Mouse (Mus musculus) liver, adult 2 months (tissue): Measurements from ENCODE around the gene Ganc. TPM values are rescaled to one million over a fixed set of nuclear protein-coding genes. Genes with fewer than 3 reads are reported as not detected.

Source experiments
- DNase-seq: peaks from one replicate; pipeline ENCODE4 v3.0.0-alpha.2; 2011; ENCODE audit warnings: low read depth, low spot score; ENCODE audit errors: extremely low read depth
- H3K27ac ChIP-seq: fragments of 200-500 bp; replicated peaks from 2 replicates; pipeline ENCODE4 v1.5.1; 2012; ENCODE audit warnings: low read depth, mild to moderate bottlenecking, control low read depth, inconsistent platforms, low read length; ENCODE audit not compliant: insufficient read depth
- H3K27me3 ChIP-seq: fragments of 200-500 bp; 2 replicates; pipeline ENCODE4 v1.6.1; 2012; ENCODE audit warnings: mild to moderate bottlenecking, moderate library complexity, low read length, inconsistent platforms; ENCODE audit not compliant: control insufficient read depth, insufficient read depth
- H3K36me3 ChIP-seq: fragments of 200-500 bp; 2 replicates; pipeline ENCODE4 v1.6.1; 2012; ENCODE audit warnings: low read length, inconsistent platforms; ENCODE audit not compliant: control insufficient read depth, insufficient read depth
- H3K4me1 ChIP-seq: fragments of 200-500 bp; 2 replicates; pipeline ENCODE4 v1.6.1; 2011; ENCODE audit warnings: low read length; ENCODE audit not compliant: control insufficient read depth, insufficient read depth
- H3K4me3 ChIP-seq: fragments of 200-500 bp; 2 replicates; pipeline ENCODE4 v1.5.1; 2011; ENCODE audit warnings: low read depth, mild to moderate bottlenecking, control low read depth, low read length, moderate library complexity; ENCODE audit not compliant: insufficient read depth
- H3K79me2 ChIP-seq: fragments of 200-500 bp; 2 replicates; pipeline ENCODE4 v1.6.1; 2012; ENCODE audit warnings: inconsistent platforms, mild to moderate bottlenecking, low read length, moderate library complexity; ENCODE audit not compliant: control insufficient read depth, insufficient read depth
- H3K9ac ChIP-seq: fragments of 200-500 bp; 2 replicates; pipeline ENCODE4 v1.6.1; 2012; ENCODE audit warnings: low read depth, mild to moderate bottlenecking, control low read depth, inconsistent platforms, low read length
- CTCF ChIP-seq: fragments of 200-500 bp; IDR thresholded peaks from 2 replicates; pipeline ENCODE4 v1.5.1; 2011; ENCODE audit warnings: low read depth, low read length, control low read depth
- POLR2A ChIP-seq: fragments of 200-500 bp; IDR thresholded peaks from 2 replicates; pipeline ENCODE4 v1.6.1; 2011; ENCODE audit warnings: low read length, control low read depth; ENCODE audit not compliant: insufficient read depth; ENCODE audit errors: extremely low read depth
- WGBS: fragments of 180-500 bp; shearing (Covaris S2); methylation state at CpG from one replicate; pipeline ENCODE4 v1.1.7; 2018; 5-methylcytosine and 5-hydroxymethylcytosine counted together
- polyA plus RNA-seq: library from polyadenylated mRNA; depleted of rRNA; stranded (reverse); fragments of >200 nt; gene quantifications from 2 replicates; pipeline ENCODE4 v1.2.3, GENCODE M21; 2012
- total RNA-seq: library from RNA; depleted of rRNA; stranded (reverse); fragments of >200 nt; gene quantifications from 2 replicates; pipeline ENCODE4 v1.2.3, GENCODE M21; 2014

Ganc gene
- total and polyA plus RNA-seq, 2 experiments: 10.7 to 26.5 TPM

GRCm38 (mm10) chr2:120387291-120387690 lies 16.4 kb upstream of the Ganc start:
- H3K27ac ChIP-seq: no peak overlapping the region
- 92% methylated on average over 1 of the region's 1 CpGs for WGBS

GRCm38 (mm10) chr2:120389376-120389775 lies 14.3 kb upstream of the Ganc start:
- H3K27me3 ChIP-seq: no peaks in the 10 kb centered on the region
- no peaks in the 10 kb centered on the region; the same call in 1 of the 2 replicates for H3K79me2 ChIP-seq
- H3K9ac ChIP-seq: no peak overlapping the region
- 90% methylated on average over 3 of the region's 3 CpGs for WGBS
- TF ChIP-seq CTCF (no peak), POLR2A (no peak)
- no peaks in the 10 kb centered on the region for H3K4me1 ChIP-seq
- no peak for DNase-seq
- H3K4me3 ChIP-seq: no peak overlapping the region
- H3K36me3 ChIP-seq: peaks cover 55% of the 10 kb centered on the region
- no peak overlapping the region for H3K27ac ChIP-seq

More at GRCm38 (mm10) chr2:120387291-120387690, 16.4 kb upstream of the Ganc start:
- no peak overlapping the region for H3K9ac ChIP-seq
- H3K4me3 ChIP-seq: no peak overlapping the region
- H3K27me3 ChIP-seq: no peaks in the 10 kb centered on the region
- TF ChIP-seq POLR2A (no peak), CTCF (no peak)
- no peaks in the 10 kb centered on the region; the same call in 1 of the 2 replicates for H3K79me2 ChIP-seq
- DNase-seq: no peak
- peaks cover 51% of the 10 kb centered on the region for H3K36me3 ChIP-seq
- H3K4me1 ChIP-seq: no peaks in the 10 kb centered on the region

GRCm38 (mm10) chr2:120390934-120391333 lies 12.8 kb upstream of the Ganc start:
- H3K27ac ChIP-seq: no peak overlapping the region
- H3K9ac ChIP-seq: no peak overlapping the region
- TF ChIP-seq CTCF (no peak), POLR2A (no peak)
- H3K79me2 ChIP-seq: no peaks in the 10 kb centered on the region
- no peaks in the 10 kb centered on the region for H3K4me1 ChIP-seq
- no peaks in the 10 kb centered on the region for H3K27me3 ChIP-seq
- WGBS: 85% methylated on average over 1 of the region's 1 CpGs
- no peak for DNase-seq
- no peak overlapping the region for H3K4me3 ChIP-seq
- H3K36me3 ChIP-seq: peaks cover 55% of the 10 kb centered on the region

DNA sequence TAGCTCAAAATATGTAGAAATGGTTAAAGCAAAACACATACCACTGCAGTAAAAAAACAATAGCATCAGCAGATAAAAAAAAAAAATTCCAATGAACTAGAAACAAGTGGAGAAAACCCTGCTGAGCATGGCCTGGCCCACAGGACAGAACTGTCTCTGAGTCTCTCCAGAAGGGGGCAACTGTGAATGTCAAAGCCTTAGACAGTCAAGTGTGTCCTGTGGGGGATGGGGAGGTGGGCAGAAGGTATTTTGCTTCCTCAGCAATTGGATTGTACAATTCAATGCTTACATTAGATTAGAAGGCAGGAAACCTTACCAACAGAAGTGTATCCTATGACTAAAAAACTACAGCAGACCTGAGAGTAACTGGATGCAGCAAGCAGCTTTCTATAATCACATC lies 11.3 kb upstream of the Ganc start:
- DNase-seq: no peak
- Histone ChIP-seq H3K79me2 (no peaks in the 10 kb centered on the region), H3K4me1 (no peaks in the 10 kb centered on the region), H3K27me3 (no peaks in the 10 kb centered on the region), H3K9ac (no peak overlapping the region), H3K4me3 (no peak overlapping the region), H3K36me3 (peaks cover 63% of the 10 kb centered on the region), H3K27ac (no peak overlapping the region)
- TF ChIP-seq POLR2A (no peak), CTCF (no peak)

GRCm38 (mm10) chr2:120397951-120398350 lies 5.7 kb upstream of the Ganc start:
- Histone ChIP-seq H3K9ac (no peak overlapping the region), H3K27me3 (no peaks in the 10 kb centered on the region), H3K4me3 (no peak overlapping the region), H3K4me1 (peaks cover 6% of the 10 kb centered on the region), H3K27ac (no peak overlapping the region), H3K79me2 (peaks cover 15% of the 10 kb centered on the region; the same call in 1 of the 2 replicates), H3K36me3 (peaks cover 39% of the 10 kb centered on the region)
- WGBS: 96% methylated on average over 1 of the region's 1 CpGs
- DNase-seq: no peak
- TF ChIP-seq CTCF (no peak), POLR2A (no peak)

DNA sequence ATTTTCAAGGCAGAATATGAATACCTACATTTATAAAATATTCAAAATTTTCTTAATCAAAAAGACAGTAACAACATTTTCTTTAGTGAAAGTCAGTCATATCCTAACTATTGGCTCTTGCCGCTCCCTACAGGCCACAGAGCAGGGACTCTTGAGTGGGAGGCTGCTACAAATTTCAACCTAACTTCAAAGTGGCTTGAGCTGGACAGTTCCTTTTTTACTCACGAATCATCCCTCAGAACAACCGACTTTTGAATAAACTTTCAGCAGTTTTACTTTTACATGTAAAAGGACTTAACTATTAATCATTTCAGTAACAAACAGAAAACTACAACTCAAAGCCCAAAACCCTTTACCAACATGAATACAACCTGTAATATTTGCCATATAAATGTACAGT lies 883 bp upstream of the Ganc start:
- peaks cover 7% of the 10 kb centered on the region for H3K4me1 ChIP-seq
- TF ChIP-seq POLR2A (no peak), CTCF (no peak)
- no peaks in the 10 kb centered on the region for H3K27me3 ChIP-seq
- H3K79me2 ChIP-seq: peaks cover 15% of the 10 kb centered on the region; the same call in 1 of the 2 replicates
- WGBS: 11% methylated on average over 3 of the region's 3 CpGs
- DNase-seq: no peak
- H3K9ac ChIP-seq: no peak overlapping the region
- no peak overlapping the region; the same call in 1 of the 2 replicates for H3K4me3 ChIP-seq
- H3K36me3 ChIP-seq: peaks cover 6% of the 10 kb centered on the region; the same call in 1 of the 2 replicates
- no peak overlapping the region for H3K27ac ChIP-seq
